Mouse (Mus musculus) ES-Bruce4 (cell line): ENCODE measurements around the gene Sorl1.

ENCODE experiments used
- CTCF ChIP-seq: IDR thresholded peaks from one replicate; pipeline ENCODE4 v1.8.1; 2011; ENCODE audit warnings: low read depth, low read length
- EP300 ChIP-seq: IDR thresholded peaks from 2 replicates; pipeline ENCODE4 v1.6.1; 2011; ENCODE audit warnings: low read depth, low read length; ENCODE audit not compliant: insufficient read depth
- POLR2A ChIP-seq: IDR thresholded peaks from one replicate; pipeline ENCODE4 v1.8.1; 2011; ENCODE audit warnings: low read length; ENCODE audit not compliant: insufficient read depth

DNA sequence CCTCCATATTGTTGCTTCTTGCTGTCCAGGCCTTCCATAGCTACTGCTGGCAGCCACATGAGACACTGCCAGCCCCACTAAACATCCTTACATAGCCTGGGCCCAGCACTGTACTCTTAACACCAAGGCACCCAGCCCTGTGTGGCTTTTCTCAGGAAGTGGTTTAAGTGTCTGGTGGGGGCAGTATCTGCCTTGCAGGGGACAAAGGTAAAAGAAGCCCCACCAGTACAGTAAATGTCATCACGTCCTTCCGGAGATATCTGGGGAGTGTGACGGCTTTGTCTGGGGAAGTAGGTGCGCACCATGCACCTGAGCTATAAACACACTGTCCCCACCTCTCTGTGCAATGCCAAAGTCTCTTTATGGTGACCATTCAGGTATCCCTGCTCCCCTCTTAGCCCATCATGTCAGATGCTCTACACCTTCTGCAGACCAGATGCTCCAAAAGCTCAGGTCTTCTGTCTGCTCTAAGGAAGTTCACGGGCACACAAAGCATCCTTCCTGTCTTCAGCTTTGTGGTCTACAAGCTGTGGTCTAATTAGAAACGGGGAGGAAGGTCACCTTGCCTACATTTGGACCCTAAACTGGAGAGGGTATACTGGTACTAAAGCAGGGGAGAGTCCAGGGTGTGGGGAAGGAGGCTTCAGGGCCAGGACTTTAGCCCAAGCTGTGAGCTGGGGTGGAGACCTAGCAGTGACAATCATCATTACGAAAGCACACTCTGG lies 26.9 kb downstream of the Sorl1 start:
- no peak for TF ChIP-seq CTCF
- no peak for TF ChIP-seq POLR2A
- no peak for TF ChIP-seq EP300
